Mouse (Mus musculus): ENCODE measurements around the gene 1700069L16Rik. TPM values are rescaled to one million over a fixed set of nuclear protein-coding genes. Genes with fewer than 3 reads are reported as not detected.

Gene 1700069L16Rik
- polyA plus RNA-seq, 1 experiment from 2014 or later: not detected

GRCm38 (mm10) chr5:113700388-113701023, 24.1 kb downstream of the 1700069L16Rik start:
- Histone ChIP-seq H3K4me1 (replicated peaks; ENCODE audit: control insufficient read depth, insufficient read depth, low read length) (peaks cover 9% of the 10 kb centered on the region; the same call in 1 of the 2 replicates), H3K27ac (ENCODE audit: low read length) (no peak overlapping the region), H3K9ac (replicated peaks; ENCODE audit: low read depth, low read length) (no peak overlapping the region), H3K9me3 (ENCODE audit: control insufficient read depth, low read length) (no peaks in the 10 kb centered on the region), H3K4me3 (replicated peaks; ENCODE audit: low read length) (no peak overlapping the region), H3K27me3 (replicated peaks; ENCODE audit: control insufficient read depth, insufficient read depth, low read length) (no peaks in the 10 kb centered on the region), H3K4me2 (ENCODE audit: low read length) (no peak overlapping the region), H3K36me3 (ENCODE audit: control insufficient read depth, insufficient read depth) (no peaks in the 10 kb centered on the region)
- 82% methylated on average over 19 of the region's 19 CpGs for WGBS
- no peak for ATAC-seq

GRCm38 (mm10) chr5:113694415-113694814, 30.2 kb downstream of the 1700069L16Rik start:
- no peak for ATAC-seq
- Histone ChIP-seq H3K27me3 (replicated peaks; ENCODE audit: control insufficient read depth, insufficient read depth, low read length) (no peaks in the 10 kb centered on the region), H3K4me1 (replicated peaks; ENCODE audit: control insufficient read depth, insufficient read depth, low read length) (peaks cover 18% of the 10 kb centered on the region), H3K4me3 (replicated peaks; ENCODE audit: low read length) (no peak overlapping the region), H3K36me3 (ENCODE audit: control insufficient read depth, insufficient read depth) (no peaks in the 10 kb centered on the region), H3K27ac (ENCODE audit: low read length) (no peak overlapping the region), H3K9me3 (ENCODE audit: control insufficient read depth, low read length) (no peaks in the 10 kb centered on the region), H3K4me2 (ENCODE audit: low read length) (no peak overlapping the region), H3K9ac (replicated peaks; ENCODE audit: low read depth, low read length) (no peak overlapping the region)
- WGBS: 45% methylated on average over 5 of the region's 5 CpGs

- Histone ChIP-seq H3K4me3 (replicated peaks; ENCODE audit: low read length) (no peak overlapping the region), H3K4me2 (ENCODE audit: low read length) (no peak overlapping the region), H3K4me1 (replicated peaks; ENCODE audit: control insufficient read depth, insufficient read depth, low read length) (peaks cover 18% of the 10 kb centered on the region), H3K27ac (ENCODE audit: low read length) (no peak overlapping the region), H3K27me3 (replicated peaks; ENCODE audit: control insufficient read depth, insufficient read depth, low read length) (no peaks in the 10 kb centered on the region), H3K36me3 (ENCODE audit: control insufficient read depth, insufficient read depth) (no peaks in the 10 kb centered on the region), H3K9me3 (ENCODE audit: control insufficient read depth, low read length) (no peaks in the 10 kb centered on the region), H3K9ac (replicated peaks; ENCODE audit: low read depth, low read length) (no peak overlapping the region)
- no peak for ATAC-seq
- WGBS: 61% methylated on average over 4 of the region's 4 CpGs
Measured at GRCm38 (mm10) chr5:113694000-113694399, 30.6 kb downstream of the 1700069L16Rik start.

GRCm38 (mm10) chr5:113693196-113693755, 31.3 kb downstream of the 1700069L16Rik start:
- no peaks in the 10 kb centered on the region for H3K9me3 ChIP-seq (ENCODE audit: control insufficient read depth, low read length)
- no peaks in the 10 kb centered on the region for H3K36me3 ChIP-seq (ENCODE audit: control insufficient read depth, insufficient read depth)
- H3K27me3 ChIP-seq (replicated peaks; ENCODE audit: control insufficient read depth, insufficient read depth, low read length): no peaks in the 10 kb centered on the region
- no peak overlapping the region for H3K27ac ChIP-seq (ENCODE audit: low read length)
- no peak overlapping the region for H3K4me2 ChIP-seq (ENCODE audit: low read length)
- WGBS: 87% methylated on average over 8 of the region's 8 CpGs
- no peak overlapping the region for H3K4me3 ChIP-seq (replicated peaks; ENCODE audit: low read length)
- H3K9ac ChIP-seq (replicated peaks; ENCODE audit: low read depth, low read length): no peak overlapping the region
- ATAC-seq: no peak
- H3K4me1 ChIP-seq (replicated peaks; ENCODE audit: control insufficient read depth, insufficient read depth, low read length): peaks cover 18% of the 10 kb centered on the region

- WGBS: 89% methylated on average over 2 of the region's 2 CpGs
- Histone ChIP-seq H3K36me3 (ENCODE audit: control insufficient read depth, insufficient read depth) (no peaks in the 10 kb centered on the region), H3K9ac (replicated peaks; ENCODE audit: low read depth, low read length) (no peak overlapping the region), H3K4me2 (ENCODE audit: low read length) (no peak overlapping the region), H3K27me3 (replicated peaks; ENCODE audit: control insufficient read depth, insufficient read depth, low read length) (no peaks in the 10 kb centered on the region), H3K27ac (ENCODE audit: low read length) (peak overlapping the region; percentile 37; the same call in 1 of the 2 replicates), H3K9me3 (ENCODE audit: control insufficient read depth, low read length) (no peaks in the 10 kb centered on the region), H3K4me3 (replicated peaks; ENCODE audit: low read length) (no peak overlapping the region), H3K4me1 (replicated peaks; ENCODE audit: control insufficient read depth, insufficient read depth, low read length) (peaks cover 18% of the 10 kb centered on the region)
- ATAC-seq: no peak
Measured at GRCm38 (mm10) chr5:113690866-113691265, 33.7 kb downstream of the 1700069L16Rik start.

GRCm38 (mm10) chr5:113690069-113690548, 34.5 kb downstream of the 1700069L16Rik start:
- H3K4me3 ChIP-seq (replicated peaks; ENCODE audit: low read length): no peak overlapping the region
- peaks cover 18% of the 10 kb centered on the region for H3K4me1 ChIP-seq (replicated peaks; ENCODE audit: control insufficient read depth, insufficient read depth, low read length)
- peak overlapping the region; percentile 5; the same call in 1 of the 2 replicates for H3K9ac ChIP-seq (replicated peaks; ENCODE audit: low read depth, low read length)
- H3K27me3 ChIP-seq (replicated peaks; ENCODE audit: control insufficient read depth, insufficient read depth, low read length): no peaks in the 10 kb centered on the region
- H3K27ac ChIP-seq (ENCODE audit: low read length): peak overlapping the region; percentile 37
- peak overlapping the region; percentile 37 for H3K4me2 ChIP-seq (ENCODE audit: low read length)
- no peaks in the 10 kb centered on the region for H3K9me3 ChIP-seq (ENCODE audit: control insufficient read depth, low read length)
- H3K36me3 ChIP-seq (ENCODE audit: control insufficient read depth, insufficient read depth): no peaks in the 10 kb centered on the region
- peak; percentile 88 for ATAC-seq
- WGBS: 25% methylated on average over 15 of the region's 15 CpGs

GRCm38 (mm10) chr5:113687514-113687913, 37.1 kb downstream of the 1700069L16Rik start:
- 80% methylated on average over 5 of the region's 5 CpGs for WGBS
- peaks cover 9% of the 10 kb centered on the region for H3K4me1 ChIP-seq (replicated peaks; ENCODE audit: control insufficient read depth, insufficient read depth, low read length)
- no peak overlapping the region for H3K4me3 ChIP-seq (replicated peaks; ENCODE audit: low read length)
- H3K36me3 ChIP-seq (ENCODE audit: control insufficient read depth, insufficient read depth): no peaks in the 10 kb centered on the region
- no peak overlapping the region for H3K27ac ChIP-seq (ENCODE audit: low read length)
- H3K9me3 ChIP-seq (ENCODE audit: control insufficient read depth, low read length): no peaks in the 10 kb centered on the region
- H3K9ac ChIP-seq (replicated peaks; ENCODE audit: low read depth, low read length): no peak overlapping the region
- H3K4me2 ChIP-seq (ENCODE audit: low read length): no peak overlapping the region
- no peaks in the 10 kb centered on the region for H3K27me3 ChIP-seq (replicated peaks; ENCODE audit: control insufficient read depth, insufficient read depth, low read length)
- ATAC-seq: no peak

- H3K4me2 ChIP-seq (ENCODE audit: low read length): no peak overlapping the region
- H3K27me3 ChIP-seq (replicated peaks; ENCODE audit: control insufficient read depth, insufficient read depth, low read length): no peaks in the 10 kb centered on the region
- H3K36me3 ChIP-seq (ENCODE audit: control insufficient read depth, insufficient read depth): no peaks in the 10 kb centered on the region
- H3K27ac ChIP-seq (ENCODE audit: low read length): no peak overlapping the region
- H3K4me1 ChIP-seq (replicated peaks; ENCODE audit: control insufficient read depth, insufficient read depth, low read length): peaks cover 6% of the 10 kb centered on the region
- no peak for ATAC-seq
- H3K4me3 ChIP-seq (replicated peaks; ENCODE audit: low read length): no peak overlapping the region
- WGBS: 73% methylated on average over 5 of the region's 5 CpGs
- H3K9me3 ChIP-seq (ENCODE audit: control insufficient read depth, low read length): no peaks in the 10 kb centered on the region
- H3K9ac ChIP-seq (replicated peaks; ENCODE audit: low read depth, low read length): no peak overlapping the region
Measured at GRCm38 (mm10) chr5:113685471-113685870, 39.1 kb downstream of the 1700069L16Rik start.

GRCm38 (mm10) chr5:113683246-113683645, 41.3 kb downstream of the 1700069L16Rik start:
- Histone ChIP-seq H3K27me3 (replicated peaks; ENCODE audit: control insufficient read depth, insufficient read depth, low read length) (no peaks in the 10 kb centered on the region), H3K4me3 (replicated peaks; ENCODE audit: low read length) (no peak overlapping the region), H3K27ac (ENCODE audit: low read length) (no peak overlapping the region), H3K4me2 (ENCODE audit: low read length) (no peak overlapping the region), H3K4me1 (replicated peaks; ENCODE audit: control insufficient read depth, insufficient read depth, low read length) (no peaks in the 10 kb centered on the region), H3K9me3 (ENCODE audit: control insufficient read depth, low read length) (no peaks in the 10 kb centered on the region), H3K9ac (replicated peaks; ENCODE audit: low read depth, low read length) (no peak overlapping the region), H3K36me3 (ENCODE audit: control insufficient read depth, insufficient read depth) (no peaks in the 10 kb centered on the region)
- 68% methylated on average over 5 of the region's 5 CpGs for WGBS
- ATAC-seq: no peak
